Mouse (Mus musculus) thymus, postnatal 25 days (tissue): ENCODE data around the gene Trpv4.
A peak's percentile ranks its signal among the peaks of the same experiment; 100 is the strongest.

Experiments used
- DNase-seq: peaks from one replicate; pipeline ENCODE4 v3.0.0; 2022

Trpv4 gene

DNA sequence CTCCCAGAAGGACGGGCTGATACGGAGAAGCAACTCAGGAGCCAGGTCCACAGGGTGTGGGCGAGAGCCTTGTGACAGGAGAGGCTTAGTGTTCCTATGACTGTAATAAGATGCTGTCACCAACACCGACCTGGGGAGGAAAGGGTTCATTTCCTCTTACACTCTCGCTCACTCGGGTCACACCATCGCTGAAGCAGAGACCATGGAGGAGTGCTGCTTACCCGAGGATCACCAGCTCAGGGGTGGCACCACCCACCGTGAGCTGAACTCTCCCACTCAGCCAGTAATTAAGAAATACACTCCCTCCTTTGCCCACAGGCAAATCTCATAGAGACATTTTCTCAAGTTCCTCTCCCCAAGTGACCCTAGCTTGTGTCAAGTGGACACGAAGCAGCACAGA is 69.8 kb downstream of the Trpv4 start:
- DNase-seq = no peak

DNA sequence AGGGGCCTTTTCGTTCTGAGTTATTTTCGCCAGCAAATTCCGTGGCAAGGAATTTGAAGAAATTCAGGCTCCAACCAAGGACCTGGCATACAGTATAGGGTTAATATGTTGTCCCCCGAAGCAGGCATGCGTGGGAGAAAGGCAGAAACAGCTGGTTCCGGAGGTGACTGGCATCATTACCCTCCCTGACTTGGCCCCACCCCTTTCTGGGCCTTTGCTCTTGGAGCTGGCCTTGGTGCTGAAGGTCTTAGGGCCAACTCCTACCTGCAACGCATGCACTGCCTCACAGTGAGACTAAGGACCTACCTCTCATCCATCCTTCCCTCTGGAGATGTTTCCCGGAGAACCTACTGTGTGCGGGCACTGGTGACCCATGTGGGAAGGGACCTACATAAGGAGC is 70.3 kb downstream of the Trpv4 start:
- peak; percentile 86 for DNase-seq

DNA sequence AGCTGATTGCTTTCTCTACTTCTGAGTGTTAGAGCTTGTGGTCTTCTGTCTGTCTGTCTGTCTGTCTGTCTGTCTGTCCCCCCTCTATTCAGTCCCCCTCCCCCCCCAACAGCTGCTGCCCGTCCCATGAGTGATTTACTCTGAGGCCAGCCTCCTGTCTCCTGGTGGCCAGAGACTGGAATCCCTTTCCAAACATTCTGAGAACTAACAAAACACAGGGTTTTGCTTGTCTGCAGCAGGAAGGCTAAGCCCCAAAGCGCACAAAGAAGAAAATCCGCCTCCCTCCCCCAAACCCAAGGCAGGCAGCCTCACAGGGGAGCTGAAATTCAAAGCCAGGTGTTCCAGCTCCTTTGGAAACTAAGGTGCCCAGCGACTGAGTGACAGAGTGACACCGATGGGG is 72.5 kb downstream of the Trpv4 start:
- no peak for DNase-seq

DNA sequence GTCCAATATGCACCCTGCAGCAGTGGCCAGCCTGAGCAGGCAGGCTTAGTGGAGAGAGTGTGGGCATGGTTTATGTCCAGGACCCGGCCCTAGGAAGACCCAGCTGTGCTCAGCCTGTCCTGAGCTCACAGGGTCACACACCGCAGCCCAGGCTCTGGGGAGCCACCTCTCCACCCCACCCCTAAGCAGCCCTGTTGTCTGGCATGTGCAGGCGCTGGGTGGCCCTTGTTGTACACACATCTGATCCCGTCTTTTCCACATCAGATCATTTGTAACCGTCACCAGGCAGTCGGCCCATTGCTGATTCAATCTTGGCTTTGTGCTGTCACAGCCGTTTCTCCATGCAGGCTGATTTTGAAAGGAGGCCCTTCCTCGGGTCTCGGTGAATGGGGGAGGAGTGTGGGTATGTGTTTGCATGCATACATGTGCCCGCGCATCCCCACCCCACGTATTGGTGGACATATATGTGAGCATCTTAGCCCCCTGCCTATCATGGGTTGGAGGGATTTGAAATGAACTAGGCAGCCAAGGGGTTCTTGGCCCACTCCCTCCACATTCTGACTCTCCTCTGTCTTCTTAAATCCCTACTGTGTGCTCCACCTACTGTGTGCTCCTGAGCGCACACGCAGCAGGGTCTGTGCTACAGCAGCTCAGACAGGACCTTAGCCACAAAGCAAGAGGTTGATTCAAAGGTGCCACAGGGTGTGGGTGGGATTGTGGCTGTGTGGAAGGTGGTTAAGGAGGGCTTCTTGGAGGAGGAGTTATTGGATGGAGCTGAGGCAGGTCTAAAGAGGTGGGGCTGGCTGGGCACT is 73.7 kb downstream of the Trpv4 start:
- DNase-seq = no peak

DNA sequence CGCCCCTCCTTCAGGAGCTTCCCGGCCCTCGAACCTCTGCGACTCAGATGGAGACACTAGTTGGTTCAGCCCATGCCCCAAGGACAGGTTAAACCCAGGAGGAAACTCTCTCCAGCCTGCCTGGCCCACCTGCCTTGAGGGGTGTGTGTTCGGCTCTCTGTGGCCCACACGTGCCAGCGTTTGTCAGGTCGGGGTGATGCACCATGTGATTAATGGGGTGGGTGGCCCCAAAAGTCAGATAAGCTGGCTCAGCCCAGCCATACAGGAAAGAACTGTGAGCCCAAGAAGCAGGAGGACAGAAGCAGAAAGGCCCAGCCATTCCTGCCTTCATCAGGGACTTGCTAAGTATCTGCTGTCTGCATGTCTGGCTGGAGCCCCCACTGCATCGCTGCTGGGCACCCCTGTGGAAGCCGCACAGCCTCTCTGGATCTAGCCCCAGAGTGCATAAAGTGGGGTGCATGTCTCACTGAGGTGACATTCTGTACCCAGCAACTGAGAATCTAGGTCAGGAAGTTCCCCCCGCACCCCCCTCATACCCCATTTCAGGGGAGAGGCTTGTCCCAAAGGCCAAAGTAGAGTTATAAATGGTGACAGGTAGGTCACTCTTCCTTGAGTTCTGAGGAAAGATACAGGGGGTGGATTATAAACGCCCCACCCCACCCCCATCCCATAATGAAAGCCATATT is 74.6 kb downstream of the Trpv4 start:
- no peak for DNase-seq

DNA sequence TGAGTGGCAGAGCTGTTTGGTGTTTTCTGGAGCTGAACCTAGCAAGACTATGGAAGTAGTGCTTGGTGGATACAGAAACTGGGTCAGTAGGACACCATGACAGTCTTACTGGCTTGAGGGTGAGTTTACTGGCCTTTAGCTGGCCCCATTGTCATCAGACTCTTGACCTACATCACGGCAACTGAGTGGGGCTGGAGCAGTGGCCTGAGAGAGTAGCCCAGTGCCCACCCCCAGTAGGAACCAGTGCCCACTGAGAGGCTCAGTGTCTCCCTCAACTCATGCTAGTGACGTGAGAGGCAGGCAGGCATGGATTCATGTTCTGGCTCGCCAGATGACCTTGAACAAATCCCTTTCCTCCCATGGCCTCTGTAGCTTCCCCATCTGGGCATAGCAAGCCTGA is 75.2 kb downstream of the Trpv4 start:
- no peak for DNase-seq

DNA sequence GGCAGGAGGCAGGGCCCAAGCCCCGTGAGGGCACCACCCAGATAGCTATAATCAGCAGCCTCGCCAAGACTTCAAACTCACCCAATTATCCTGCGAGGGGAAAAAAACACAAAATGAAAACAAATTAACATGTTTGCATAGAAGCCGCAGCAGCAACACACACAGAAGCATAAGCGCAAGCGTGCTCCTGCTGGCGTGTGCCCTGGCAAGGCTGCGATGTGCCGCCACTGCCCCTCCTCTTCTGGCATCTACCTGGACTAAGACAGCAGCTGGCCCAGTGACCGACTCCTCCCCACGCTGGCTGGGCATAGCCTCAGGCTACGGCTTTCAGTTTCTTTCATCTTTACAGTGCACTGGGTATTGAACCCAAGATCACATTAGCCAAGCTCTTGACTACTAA is 76.7 kb downstream of the Trpv4 start:
- no peak for DNase-seq

DNA sequence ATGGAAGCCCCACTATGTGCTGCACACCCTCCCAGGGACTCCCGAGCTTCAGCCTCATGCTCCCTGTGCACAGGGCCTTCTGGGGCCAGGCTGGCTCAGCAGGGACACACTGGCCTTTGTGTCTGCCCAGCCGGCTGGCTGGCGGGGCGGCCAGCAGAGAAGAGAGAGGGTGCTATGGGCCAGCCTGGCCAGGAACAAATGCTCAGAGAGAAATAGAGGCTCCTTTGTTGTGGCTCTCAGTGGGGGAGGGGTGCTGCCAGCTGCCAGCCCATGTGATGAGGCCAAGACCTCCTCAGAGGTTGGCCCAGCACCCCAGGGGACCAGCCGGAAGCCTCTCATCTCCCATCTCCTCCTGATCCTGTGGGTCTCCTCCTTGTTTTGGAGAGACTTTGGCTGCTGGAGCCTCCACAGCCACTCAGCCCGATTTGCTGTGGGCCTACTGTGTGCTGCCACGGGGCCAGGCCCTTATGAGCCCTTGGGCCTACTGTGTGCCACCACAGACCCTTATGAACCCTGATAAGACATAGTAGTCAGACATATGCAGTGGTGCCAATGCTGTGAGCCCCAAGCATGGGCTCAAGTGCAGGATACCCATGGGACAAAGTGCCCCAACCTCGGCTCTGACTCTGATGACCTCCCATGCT is 78.4 kb downstream of the Trpv4 start:
- no peak for DNase-seq

DNA sequence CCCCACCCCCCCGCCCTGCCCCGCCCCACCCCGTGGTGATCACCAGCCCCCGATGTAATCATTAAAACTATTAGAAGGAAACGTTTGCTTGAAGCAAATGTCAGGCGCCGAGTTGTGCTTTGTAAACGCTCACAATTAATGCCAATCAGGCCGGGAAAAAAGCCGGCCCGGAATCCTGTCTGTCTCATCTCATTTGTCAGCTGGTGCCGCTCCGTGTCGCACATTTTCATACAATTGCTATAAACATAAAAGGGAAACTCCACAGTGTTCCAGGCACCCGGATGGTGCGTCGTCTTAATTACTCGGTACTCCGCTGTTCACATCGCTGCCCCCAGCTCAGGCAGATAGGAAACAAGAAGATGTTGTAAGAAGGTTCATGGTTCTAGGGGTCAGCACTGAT is 79.9 kb downstream of the Trpv4 start:
- no peak for DNase-seq

DNA sequence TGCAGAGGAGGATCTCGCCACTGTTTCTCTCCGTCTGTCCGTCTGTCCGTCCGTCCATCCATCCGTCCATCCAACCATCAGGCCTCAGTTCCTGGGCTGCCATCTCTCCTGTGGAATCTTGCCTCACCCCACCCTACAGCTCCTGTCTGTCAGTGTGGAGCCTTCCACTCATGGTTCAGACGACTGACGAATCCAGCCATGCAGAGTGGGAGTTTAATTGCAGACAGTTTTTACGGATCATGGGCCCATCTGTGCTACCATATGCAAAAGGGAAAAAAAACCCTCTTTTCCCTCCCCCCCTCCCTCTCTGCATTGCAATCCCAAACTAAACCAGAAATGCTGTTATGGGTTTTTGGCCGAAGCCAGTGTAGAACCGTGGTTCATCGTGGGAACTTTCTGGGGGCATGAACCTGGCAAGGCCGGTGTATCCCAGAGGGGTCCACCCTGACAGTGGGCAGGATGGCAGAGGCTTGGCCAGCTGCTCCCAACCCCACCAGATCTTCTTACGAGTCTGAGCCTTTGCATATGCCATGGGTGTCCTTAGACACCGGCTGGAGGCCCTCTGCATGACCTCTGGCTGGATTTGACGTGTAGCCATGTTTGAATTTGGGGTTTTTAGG is 82.1 kb downstream of the Trpv4 start:
- DNase-seq = no peak

DNA sequence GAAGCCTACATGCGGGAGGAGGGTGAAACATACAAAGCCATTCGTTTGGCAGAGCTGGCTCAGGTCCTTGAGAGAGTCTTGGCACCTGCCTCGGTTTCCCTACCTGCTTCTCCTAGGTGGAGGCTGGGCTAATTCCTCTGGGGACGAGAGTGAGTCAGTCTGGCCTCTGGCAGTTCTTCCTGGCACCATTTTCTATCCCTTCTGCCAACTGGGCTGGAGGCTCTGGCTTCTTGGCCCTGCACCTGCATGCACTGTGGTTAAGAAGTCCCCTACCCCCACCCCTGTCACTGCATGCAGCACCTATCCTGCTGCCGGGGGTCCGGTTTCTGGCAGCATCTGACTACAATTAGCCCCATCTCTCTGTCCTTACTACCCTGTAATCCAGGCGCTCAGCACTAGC is 82.7 kb downstream of the Trpv4 start:
- no peak for DNase-seq

DNA sequence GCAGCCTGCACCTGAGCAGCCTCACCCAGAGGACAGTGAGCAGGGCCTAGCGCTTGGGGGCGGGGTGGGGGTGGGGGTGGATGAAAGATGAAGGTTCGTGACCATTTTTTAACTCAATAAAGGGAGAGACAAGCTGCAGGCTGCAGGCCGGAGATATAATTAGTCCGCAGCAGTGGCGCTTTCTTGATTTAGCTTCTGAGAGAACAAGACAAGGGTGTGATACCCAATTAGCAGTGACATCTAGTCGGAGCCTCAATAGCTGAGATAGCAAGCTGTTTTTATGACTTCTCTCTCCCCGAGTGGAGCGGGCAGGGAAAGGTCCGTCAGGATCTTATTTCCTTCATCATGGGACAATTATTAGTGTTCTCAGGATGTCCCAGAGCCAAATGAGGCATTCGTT is 83.2 kb downstream of the Trpv4 start:
- no peak for DNase-seq

DNA sequence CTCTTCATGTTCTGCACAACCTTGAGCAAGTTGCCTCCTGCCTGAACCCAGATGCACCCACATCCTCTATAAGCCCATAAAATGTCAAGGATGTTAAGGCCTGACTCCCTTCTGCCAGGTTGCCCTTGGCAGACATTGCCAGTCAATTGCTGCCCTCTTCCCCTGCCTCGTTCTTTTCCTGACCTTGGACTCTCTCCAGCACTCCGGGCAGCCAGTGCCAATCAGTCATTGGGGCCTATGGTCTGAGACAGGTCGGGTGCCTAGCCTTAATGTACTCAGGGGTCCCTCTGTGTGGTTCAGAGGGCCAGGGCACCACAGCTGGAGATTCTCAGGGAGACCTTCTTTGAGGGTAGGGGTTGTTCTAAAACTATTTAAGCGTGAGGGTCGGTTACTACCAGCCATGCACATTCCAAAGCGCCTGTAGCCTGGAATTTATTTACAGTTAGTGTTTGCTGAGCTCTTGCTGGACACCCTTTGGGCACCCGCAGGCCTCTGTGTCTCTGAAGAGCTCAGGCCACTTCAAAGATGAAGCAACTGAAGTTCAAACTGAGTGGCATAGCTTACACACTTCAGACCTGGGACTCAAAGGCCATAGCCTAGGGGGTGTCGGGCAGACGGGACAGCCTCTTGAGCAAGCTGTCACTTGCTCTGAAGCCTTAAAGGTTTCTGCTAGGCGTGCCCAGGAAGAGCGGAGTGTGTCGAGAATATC is 84.1 kb downstream of the Trpv4 start:
- no peak for DNase-seq

DNA sequence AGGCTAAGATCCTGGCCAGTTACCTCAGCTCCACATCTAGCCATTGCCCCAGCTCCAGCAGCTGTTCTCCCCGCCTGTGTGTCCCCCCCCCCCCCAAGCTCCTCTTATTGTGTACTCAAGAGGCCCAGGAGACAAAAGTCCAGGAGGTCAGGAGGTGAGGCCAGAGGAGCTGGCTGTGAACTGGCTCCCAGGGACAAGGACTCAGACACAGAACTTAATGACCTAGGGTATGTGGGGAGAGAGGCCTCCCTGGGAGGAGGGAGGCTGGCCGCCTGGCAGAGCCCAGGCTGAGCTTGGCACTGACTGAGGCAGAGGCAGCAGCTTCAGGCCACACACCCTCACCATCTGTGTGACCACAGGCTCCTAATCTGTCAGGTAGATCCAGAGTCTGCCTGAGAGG is 85.2 kb downstream of the Trpv4 start:
- DNase-seq = no peak
